Mouse (Mus musculus) CH12.LX (cell line): Measurements from ENCODE around the gene Nyap1. TPM values are rescaled to one million over a fixed set of nuclear protein-coding genes. Genes with fewer than 3 reads are reported as not detected.

Source experiments
- DNase-seq: peaks from one replicate; pipeline ENCODE4 v3.0.0-alpha.2; 2013; ENCODE audit errors: extremely low read depth
- H3K27ac ChIP-seq: 2 replicates; pipeline ENCODE4 v1.5.1; 2012; ENCODE audit warnings: low read depth, mild to moderate bottlenecking, control low read depth, moderate library complexity; ENCODE audit not compliant: insufficient read depth
- H3K27me3 ChIP-seq: replicated peaks from 2 replicates; pipeline ENCODE3; 2012; ENCODE audit warnings: inconsistent platforms
- H3K36me3 ChIP-seq, 2 experiments: replicated peaks in 1 of 2; 2 replicates each; pipeline versions ENCODE3 to v1.6.1; 2012; ENCODE audit warnings: inconsistent platforms in 1 of 2, low read length in 1 of 2, mild to moderate bottlenecking in 1 of 2, mixed read lengths in 1 of 2, moderate library complexity in 1 of 2; ENCODE audit not compliant: control insufficient read depth in 1 of 2, insufficient read depth in 1 of 2
- H3K4me1 ChIP-seq, 2 experiments: 2 replicates each; pipeline ENCODE4 v1.6.1; 2012; ENCODE audit warnings: inconsistent platforms in 1 of 2, moderate library complexity in 1 of 2; ENCODE audit not compliant: insufficient read depth in 2 of 2, control insufficient read depth in 1 of 2
- H3K4me2 ChIP-seq: 2 replicates; pipeline ENCODE4 v1.6.1; 2012; ENCODE audit warnings: low read depth, mild to moderate bottlenecking, control low read depth; ENCODE audit not compliant: poor library complexity, insufficient read depth, severe bottlenecking
- H3K4me3 ChIP-seq, 3 experiments: fragments of 150-350 bp in 1 of 3; sonication (generic) in 1 of 3; replicated peaks in 1 of 3; 2 replicates each; pipeline versions ENCODE3 to v1.5.1; 2011 to 2012; ENCODE audit warnings: low read depth in 2 of 3, low read length in 2 of 3, mild to moderate bottlenecking in 2 of 3, moderate library complexity in 2 of 3, control low read depth in 1 of 3, improper control_type of control experiment in 1 of 3, inconsistent platforms in 1 of 3, mixed read lengths in 1 of 3; ENCODE audit not compliant: poor library complexity in 1 of 3
- H3K79me2 ChIP-seq: replicated peaks from 2 replicates; pipeline ENCODE4 v1.6.1; 2012; ENCODE audit warnings: mild to moderate bottlenecking, moderate library complexity; ENCODE audit not compliant: control insufficient read depth, poor library complexity, insufficient read depth, severe bottlenecking; ENCODE audit errors: extremely low read depth
- H3K9ac ChIP-seq: 2 replicates; pipeline ENCODE4 v1.6.1; 2012; ENCODE audit warnings: low read depth, mild to moderate bottlenecking, control low read depth, moderate library complexity; ENCODE audit not compliant: insufficient read depth
- H3K9me3 ChIP-seq: replicated peaks from 2 replicates; pipeline ENCODE3; 2012; ENCODE audit warnings: low read length, inconsistent platforms, mixed read lengths
- BHLHE40 ChIP-seq: IDR thresholded peaks from 2 replicates; pipeline ENCODE4 v1.6.1; 2011; ENCODE audit warnings: mild to moderate bottlenecking, low read depth, low read length, improper control_type of control experiment
- CHD1 ChIP-seq: IDR thresholded peaks from 2 replicates; pipeline ENCODE4 v1.6.1; 2012; ENCODE audit warnings: low read depth, low read length, improper control_type of control experiment, inconsistent platforms
- CHD2 ChIP-seq: IDR thresholded peaks from 2 replicates; pipeline ENCODE4 v1.6.1; 2011; ENCODE audit warnings: low read length, improper control_type of control experiment
- EP300 ChIP-seq: IDR thresholded peaks from 2 replicates; pipeline ENCODE4 v1.6.1; 2011; ENCODE audit warnings: low read length, improper control_type of control experiment
- GABPA ChIP-seq: IDR thresholded peaks from 2 replicates; pipeline ENCODE4 v1.6.1; 2012; ENCODE audit warnings: low read depth, low read length, improper control_type of control experiment, inconsistent platforms; ENCODE audit not compliant: insufficient replicate concordance
- IRF4 ChIP-seq: IDR thresholded peaks from 2 replicates; pipeline ENCODE4 v1.6.1; 2014; ENCODE audit warnings: low read depth, mild to moderate bottlenecking, inconsistent platforms, low read length, improper control_type of control experiment
- JUND ChIP-seq: conservative IDR thresholded peaks from 2 replicates; pipeline ENCODE4 v1.6.1; 2011; ENCODE audit warnings: low read depth, low read length, improper control_type of control experiment
- MAFK ChIP-seq: IDR thresholded peaks from 2 replicates; pipeline ENCODE4 v1.6.1; 2011; ENCODE audit warnings: low read length, improper control_type of control experiment; ENCODE audit not compliant: insufficient replicate concordance
- MAX ChIP-seq: IDR thresholded peaks from 2 replicates; pipeline ENCODE4 v1.6.1; 2011; ENCODE audit warnings: low read length, improper control_type of control experiment
- MEF2A ChIP-seq: IDR thresholded peaks from 2 replicates; pipeline ENCODE4 v1.6.1; 2014; ENCODE audit warnings: low read depth, mild to moderate bottlenecking, inconsistent platforms, low read length, improper control_type of control experiment, borderline replicate concordance
- MXI1 ChIP-seq: IDR thresholded peaks from 2 replicates; pipeline ENCODE4 v1.6.1; 2011; ENCODE audit warnings: mild to moderate bottlenecking, low read depth, low read length, improper control_type of control experiment
- MYC ChIP-seq: IDR thresholded peaks from 2 replicates; pipeline ENCODE4 v1.6.1; 2011; ENCODE audit warnings: low read depth, mild to moderate bottlenecking, improper control_type of control experiment, low read length
- NELFE ChIP-seq: IDR thresholded peaks from 2 replicates; pipeline ENCODE4 v1.6.1; 2011; ENCODE audit warnings: low read depth, low read length, improper control_type of control experiment
- NRF1 ChIP-seq: IDR thresholded peaks from 2 replicates; pipeline ENCODE4 v1.6.1; 2014; ENCODE audit warnings: low read depth, mild to moderate bottlenecking, inconsistent platforms, low read length, improper control_type of control experiment, moderate library complexity
- PAX5 ChIP-seq: IDR thresholded peaks from 2 replicates; pipeline ENCODE4 v1.6.1; 2012; ENCODE audit warnings: low read length, inconsistent platforms, mixed read lengths
- POLR2AphosphoS2 ChIP-seq: IDR thresholded peaks from 2 replicates; pipeline ENCODE4 v1.6.1; 2011; ENCODE audit warnings: low read depth, low read length, improper control_type of control experiment
- SIN3A ChIP-seq: IDR thresholded peaks from 2 replicates; pipeline ENCODE4 v1.6.1; 2012; ENCODE audit warnings: low read length, improper control_type of control experiment, inconsistent platforms
- TBP ChIP-seq: conservative IDR thresholded peaks from 2 replicates; pipeline ENCODE4 v1.6.1; 2011; ENCODE audit warnings: low read depth, low read length, improper control_type of control experiment
- ZKSCAN1 ChIP-seq: IDR thresholded peaks from 2 replicates; pipeline ENCODE4 v1.6.1; 2012; ENCODE audit warnings: low read depth, inconsistent platforms, low read length, improper control_type of control experiment, borderline replicate concordance
- ZMIZ1 ChIP-seq: IDR thresholded peaks from 2 replicates; pipeline ENCODE4 v1.6.1; 2012; ENCODE audit warnings: low read depth, mild to moderate bottlenecking, inconsistent platforms, low read length, improper control_type of control experiment
- dilution Hi-C: fragments of 300-500 bp; cut with MboI; formaldehyde crosslinking; loops from 2 replicates; pipeline ENCODE4 v1.14.3; 2020; ENCODE audit warnings: low sequenced_read_pairs; ENCODE audit not compliant: extremely low pct_unique_long_range_greater_than_20kb, extremely low pct_ligation_motif_present
- in situ Hi-C: fragments of 300-500 bp; cut with MboI; formaldehyde crosslinking; loops from 3 replicates; pipeline ENCODE4 v1.14.3; 2019; ENCODE audit warnings: low sequenced_read_pairs, low pct_ligation_motif_present, low pct_unique_long_range_greater_than_20kb, mixed read lengths
- polyA plus RNA-seq: library from polyadenylated mRNA; unstranded; fragments of >175 nt; gene quantifications from 2 replicates; pipeline ENCODE4 v1.2.1, GENCODE M21; 2012; ENCODE audit warnings: low read depth; ENCODE audit not compliant: insufficient read length
- total RNA-seq, 2 experiments: library from RNA; depleted of rRNA; stranded (reverse); fragments of 300-350 nt in 1 of 2; fragments of >200 nt in 1 of 2; gene quantifications; 2 replicates each; pipeline ENCODE4 v1.2.3; 2012 to 2014

Nyap1 gene
- total and polyA plus RNA-seq, 3 experiments, result 0.28 to 1.4 (median 0.43) TPM

- TF ChIP-seq MAX, result no peak
- peak; percentile 81 for TF ChIP-seq TBP
- no peak for TF ChIP-seq MEF2A
- 0 out of 2 replicates have a peak, but pooled peaks have one; percentile 13 for TF ChIP-seq BHLHE40
- no peak for TF ChIP-seq PAX5
- no peak for TF ChIP-seq ZMIZ1
- TF ChIP-seq GABPA, result no peak
- TF ChIP-seq EP300, result peak; percentile 8; the same call in 1 of the 2 replicates
- TF ChIP-seq CHD2, result no peak
- TF ChIP-seq ZKSCAN1, result no peak
- no peak for TF ChIP-seq CHD1
- peak; percentile 46; the same call in 1 of the 2 replicates for TF ChIP-seq MXI1
- TF ChIP-seq SIN3A, result no peak; the same call in none of the 2 replicates
- peak; percentile 44; the same call in 1 of the 2 replicates for TF ChIP-seq IRF4
Measured at GRCm38 (mm10) chr5:137718020-137718790, 23.2 kb downstream of the Nyap1 start (continued).

DNA sequence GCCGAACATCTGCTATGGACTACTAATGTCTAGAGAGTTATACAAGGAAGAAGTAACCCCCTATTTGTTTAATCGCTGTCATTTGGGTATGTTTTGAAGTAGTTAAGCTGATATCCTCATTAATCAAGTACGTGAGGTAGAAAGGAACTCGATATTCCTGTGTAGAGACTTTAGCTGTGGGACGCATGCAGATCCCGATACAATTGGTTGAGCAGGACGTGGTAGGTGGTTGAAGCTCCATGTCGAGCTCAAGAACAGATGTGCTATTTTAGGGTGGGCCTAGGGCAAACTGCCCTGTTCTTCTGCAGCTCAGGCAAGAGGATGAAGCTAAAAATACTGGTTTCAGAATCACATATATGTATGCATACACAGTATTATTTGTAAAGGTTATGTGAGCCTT lies 25.7 kb downstream of the Nyap1 start:
- no peak for DNase-seq
- H3K4me1 ChIP-seq, result peaks cover 11 to 50% of the 10 kb centered on the region in 2 experiments
- H3K4me3 ChIP-seq, result no peak overlapping the region
- H3K9ac ChIP-seq, result no peak overlapping the region
- no peaks in the 10 kb centered on the region for H3K9me3 ChIP-seq
- no peaks in the 10 kb centered on the region for H3K27me3 ChIP-seq
- H3K4me2 ChIP-seq, result no peak overlapping the region
- H3K27ac ChIP-seq, result no peak overlapping the region
- TF ChIP-seq MAX (no peak), MAFK (no peak), BHLHE40 (no peak), POLR2AphosphoS2 (no peak), NRF1 (no peak), NELFE (no peak), JUND (no peak), MYC (no peak), TBP (no peak), MEF2A (no peak)
- dilution Hi-C loops, result no loop called here
- no peaks in the 10 kb centered on the region for H3K36me3 ChIP-seq
- no peaks in the 10 kb centered on the region for H3K79me2 ChIP-seq
- in situ Hi-C loops, result no loop called here
